Mouse (Mus musculus): ENCODE results near the gene Ubac2. TPM values are rescaled to one million over a fixed set of nuclear protein-coding genes. Genes with fewer than 3 reads are reported as not detected.

Ubac2 gene
- polyA plus RNA-seq, 1 experiment from 2014 or later: 47.0 TPM

DNA sequence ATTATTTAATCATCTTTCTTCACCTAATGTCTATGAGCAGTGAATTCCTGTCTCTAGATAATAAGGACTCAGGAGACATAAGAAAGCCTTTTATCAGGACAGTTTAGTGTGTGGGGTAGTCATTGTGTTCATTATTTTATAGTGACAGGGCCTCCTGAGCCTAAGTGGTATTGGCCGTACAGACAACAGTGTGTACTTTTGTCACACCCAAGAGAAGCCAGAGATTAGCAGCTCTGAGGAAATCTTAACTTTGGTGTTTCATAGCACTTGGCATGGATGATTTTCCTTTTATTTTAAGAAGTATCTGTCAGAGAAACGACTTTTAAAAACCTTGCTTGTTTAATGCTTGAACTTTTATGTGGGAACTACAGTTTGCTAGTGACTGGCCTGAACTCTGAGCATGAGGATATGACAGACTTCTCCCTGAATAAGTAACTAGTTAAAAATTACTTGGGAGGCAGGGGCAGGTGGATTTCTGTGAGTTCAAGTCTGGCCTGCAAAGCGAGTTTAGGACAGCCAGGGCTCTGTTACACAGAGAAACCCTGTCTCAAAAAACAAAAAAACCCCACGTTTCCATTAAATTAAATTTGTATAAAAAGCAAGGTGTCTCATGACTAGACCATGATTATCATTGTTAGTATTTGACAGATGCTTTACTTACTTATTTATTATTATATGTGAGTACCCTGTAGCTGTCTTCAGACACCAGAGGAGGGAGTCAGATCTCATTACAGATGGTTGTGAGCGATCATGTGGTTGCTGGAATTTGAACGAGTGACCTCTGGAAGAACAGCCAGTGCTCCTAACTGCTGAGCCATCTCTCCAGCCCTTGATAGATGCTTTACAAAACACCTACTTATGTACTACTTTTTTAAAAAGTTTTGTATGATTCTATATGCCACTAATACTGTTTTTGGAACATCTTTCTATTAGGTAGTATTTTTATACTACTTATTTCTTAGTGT is 18.0 kb downstream of the Ubac2 start:
- H3K9ac ChIP-seq (replicated peaks): no peak overlapping the region
- 74% methylated on average over 6 of the region's 6 CpGs for WGBS
- H3K4me1 ChIP-seq: no peaks in the 10 kb centered on the region
- no peak overlapping the region for H3K27ac ChIP-seq (replicated peaks)
- no peak overlapping the region for H3K4me3 ChIP-seq (replicated peaks)
- no peaks in the 10 kb centered on the region for H3K9me3 ChIP-seq (replicated peaks)
- no peaks in the 10 kb centered on the region for H3K27me3 ChIP-seq (replicated peaks)
- H3K4me2 ChIP-seq: no peak overlapping the region
- H3K36me3 ChIP-seq: no peaks in the 10 kb centered on the region
- ATAC-seq (ENCODE audit: low FRiP score): no peak

DNA sequence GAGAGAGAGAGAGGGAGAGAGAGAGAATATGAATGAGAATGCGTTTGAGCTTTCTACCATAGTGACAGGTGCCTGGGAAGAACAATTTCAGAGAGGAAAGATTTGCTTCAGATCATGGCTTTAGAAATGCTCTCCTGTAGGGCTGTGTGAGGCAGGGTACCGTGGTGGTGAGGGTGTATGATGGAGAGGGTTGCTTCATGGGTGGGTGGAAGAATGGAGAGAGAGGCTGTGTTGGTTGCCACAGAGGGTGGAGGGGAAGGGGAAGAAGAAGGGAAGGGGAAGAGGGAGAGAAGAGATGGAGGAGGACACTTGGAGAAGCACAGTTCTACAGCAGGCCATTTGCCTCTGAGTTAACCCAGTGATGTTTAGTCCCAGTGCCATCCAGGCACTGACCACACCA is 19.4 kb downstream of the Ubac2 start:
- Histone ChIP-seq H3K4me2 (no peak overlapping the region), H3K27me3 (replicated peaks) (no peaks in the 10 kb centered on the region), H3K4me3 (replicated peaks) (no peak overlapping the region), H3K9me3 (replicated peaks) (no peaks in the 10 kb centered on the region), H3K9ac (replicated peaks) (no peak overlapping the region), H3K4me1 (no peaks in the 10 kb centered on the region), H3K27ac (replicated peaks) (no peak overlapping the region), H3K36me3 (no peaks in the 10 kb centered on the region)
- ATAC-seq (ENCODE audit: low FRiP score): no peak
- 100% methylated on average over 2 of the region's 2 CpGs for WGBS

DNA sequence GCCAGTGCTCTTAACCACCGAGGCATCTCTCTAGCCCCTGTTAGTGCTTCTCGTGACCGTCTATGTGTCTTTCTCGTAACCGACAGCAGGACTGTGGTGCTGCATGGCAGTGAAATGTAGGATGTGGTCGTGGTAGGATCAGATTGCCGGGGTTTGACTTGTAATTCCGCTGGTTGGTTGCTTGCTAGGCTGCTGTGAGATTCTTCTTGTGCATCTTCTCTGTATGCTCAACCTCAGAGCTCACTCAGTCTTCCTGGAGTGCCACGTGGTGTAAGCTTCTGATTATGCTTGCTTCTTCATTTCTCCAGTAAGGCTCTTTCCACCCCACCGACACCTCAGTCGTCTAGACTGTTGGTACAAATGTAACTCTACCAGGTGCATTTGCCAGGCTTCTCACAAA is 20.1 kb downstream of the Ubac2 start:
- Histone ChIP-seq H3K9me3 (replicated peaks) (no peaks in the 10 kb centered on the region), H3K4me2 (no peak overlapping the region), H3K4me3 (replicated peaks) (no peak overlapping the region), H3K4me1 (no peaks in the 10 kb centered on the region), H3K27me3 (replicated peaks) (no peaks in the 10 kb centered on the region), H3K9ac (replicated peaks) (no peak overlapping the region), H3K27ac (replicated peaks) (no peak overlapping the region), H3K36me3 (no peaks in the 10 kb centered on the region)
- no peak for ATAC-seq (ENCODE audit: low FRiP score)
- WGBS: 91% methylated on average over 11 of the region's 11 CpGs

DNA sequence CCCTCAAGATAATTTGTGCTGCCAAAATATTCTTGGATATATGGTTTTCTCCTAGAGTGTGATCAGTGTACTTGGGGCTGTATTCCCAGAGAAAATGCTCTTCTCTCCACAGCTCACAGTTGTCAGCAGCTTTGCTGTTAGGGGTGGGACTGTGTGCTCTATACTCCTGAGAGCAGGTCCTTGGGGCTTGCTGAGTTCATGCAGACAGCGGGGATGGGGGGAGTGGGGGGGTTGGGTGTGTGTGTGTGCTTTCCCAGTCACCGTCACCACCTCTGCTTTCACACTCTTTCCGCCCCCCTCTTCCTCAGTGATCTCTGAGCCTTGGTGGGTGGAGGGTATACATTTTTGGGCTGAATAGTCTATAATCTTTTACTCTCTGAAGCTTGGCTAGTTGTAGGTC is 20.7 kb downstream of the Ubac2 start:
- Histone ChIP-seq H3K4me3 (replicated peaks) (no peak overlapping the region), H3K4me2 (no peak overlapping the region), H3K27me3 (replicated peaks) (no peaks in the 10 kb centered on the region), H3K36me3 (no peaks in the 10 kb centered on the region), H3K9ac (replicated peaks) (no peak overlapping the region), H3K27ac (replicated peaks) (no peak overlapping the region), H3K4me1 (no peaks in the 10 kb centered on the region), H3K9me3 (replicated peaks) (no peaks in the 10 kb centered on the region)
- 85% methylated on average over 3 of the region's 3 CpGs for WGBS
- no peak for ATAC-seq (ENCODE audit: low FRiP score)

DNA sequence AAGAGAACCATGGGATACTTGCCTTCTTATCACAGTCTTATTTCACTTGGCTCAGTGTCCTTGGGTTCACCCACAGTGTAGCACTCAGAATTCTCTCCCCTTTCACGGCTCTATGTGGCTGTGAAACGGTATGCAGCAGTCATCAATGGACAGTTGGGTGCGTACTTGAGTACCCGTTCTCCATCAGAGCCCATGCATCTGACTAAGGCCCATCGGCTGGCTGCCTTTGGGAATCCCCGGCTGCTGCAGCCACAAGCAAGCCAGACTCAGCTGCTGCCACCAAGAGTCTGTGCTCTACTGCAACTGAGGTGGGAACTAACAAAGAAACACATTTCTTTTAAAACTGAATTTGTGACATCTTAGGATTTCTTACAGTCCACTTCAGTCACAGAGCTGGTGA is 23.1 kb downstream of the Ubac2 start:
- Histone ChIP-seq H3K36me3 (peaks cover 11% of the 10 kb centered on the region), H3K4me1 (no peaks in the 10 kb centered on the region), H3K27me3 (replicated peaks) (no peaks in the 10 kb centered on the region), H3K9ac (replicated peaks) (no peak overlapping the region), H3K9me3 (replicated peaks) (no peaks in the 10 kb centered on the region), H3K4me2 (no peak overlapping the region), H3K27ac (replicated peaks) (no peak overlapping the region), H3K4me3 (replicated peaks) (no peak overlapping the region)
- 86% methylated on average over 6 of the region's 6 CpGs for WGBS
- no peak for ATAC-seq (ENCODE audit: low FRiP score)

DNA sequence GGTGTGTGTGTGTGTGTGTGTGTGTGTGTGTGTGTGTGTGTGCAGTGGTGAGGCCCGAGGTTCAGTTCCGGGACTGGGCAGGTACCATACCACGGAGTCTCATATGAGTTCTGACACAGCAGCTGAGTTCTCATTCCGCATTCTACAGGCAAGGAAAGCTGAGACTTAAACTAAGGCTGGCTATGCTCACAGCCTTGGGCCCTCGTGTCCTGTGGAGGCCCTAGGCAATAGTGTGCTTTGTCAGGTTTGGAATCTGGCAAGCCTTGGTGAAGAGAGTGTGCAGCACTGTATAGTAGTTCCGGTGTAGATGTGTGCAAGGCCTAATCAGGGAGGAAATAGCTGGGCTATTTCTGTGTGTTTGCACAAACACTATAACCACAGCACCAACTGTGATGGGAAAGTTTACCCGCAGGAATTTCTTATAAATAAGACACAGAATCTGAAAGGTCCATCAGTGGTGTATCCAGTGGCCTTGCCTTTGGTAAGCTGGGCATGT is 25.0 kb downstream of the Ubac2 start:
- no peaks in the 10 kb centered on the region for H3K4me1 ChIP-seq
- no peak overlapping the region for H3K4me2 ChIP-seq
- no peak for ATAC-seq (ENCODE audit: low FRiP score)
- no peak overlapping the region for H3K9ac ChIP-seq (replicated peaks)
- H3K4me3 ChIP-seq (replicated peaks): no peak overlapping the region
- no peak overlapping the region for H3K27ac ChIP-seq (replicated peaks)
- H3K27me3 ChIP-seq (replicated peaks): no peaks in the 10 kb centered on the region
- H3K9me3 ChIP-seq (replicated peaks): no peaks in the 10 kb centered on the region
- 85% methylated on average over 7 of the region's 7 CpGs for WGBS
- peaks cover 23% of the 10 kb centered on the region for H3K36me3 ChIP-seq

DNA sequence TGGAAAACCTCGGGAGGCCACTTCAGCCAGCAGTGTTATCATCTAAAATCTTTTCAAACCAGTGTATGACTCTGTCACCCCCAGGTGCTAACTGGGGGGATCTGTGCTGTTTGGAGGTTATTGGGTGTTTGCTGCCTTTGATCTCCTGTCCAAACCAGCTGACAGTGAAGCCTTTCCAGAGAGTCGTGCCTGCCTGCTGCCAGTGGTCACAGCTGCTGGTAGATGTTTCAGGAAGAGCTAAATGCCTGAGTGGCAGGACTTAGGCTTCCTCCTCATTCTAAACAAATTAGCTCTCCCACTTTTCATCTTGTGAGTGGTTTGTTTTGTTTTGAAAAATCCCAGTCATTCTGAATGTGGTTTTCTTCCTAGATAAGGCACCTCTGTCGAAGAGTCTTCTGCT is 26.3 kb downstream of the Ubac2 start:
- Histone ChIP-seq H3K9me3 (replicated peaks) (no peaks in the 10 kb centered on the region), H3K9ac (replicated peaks) (no peak overlapping the region), H3K36me3 (peaks cover 32% of the 10 kb centered on the region), H3K27me3 (replicated peaks) (no peaks in the 10 kb centered on the region), H3K4me1 (no peaks in the 10 kb centered on the region), H3K27ac (replicated peaks) (no peak overlapping the region), H3K4me2 (no peak overlapping the region), H3K4me3 (replicated peaks) (no peak overlapping the region)
- 64% methylated on average over 3 of the region's 3 CpGs for WGBS
- ATAC-seq (ENCODE audit: low FRiP score): no peak

DNA sequence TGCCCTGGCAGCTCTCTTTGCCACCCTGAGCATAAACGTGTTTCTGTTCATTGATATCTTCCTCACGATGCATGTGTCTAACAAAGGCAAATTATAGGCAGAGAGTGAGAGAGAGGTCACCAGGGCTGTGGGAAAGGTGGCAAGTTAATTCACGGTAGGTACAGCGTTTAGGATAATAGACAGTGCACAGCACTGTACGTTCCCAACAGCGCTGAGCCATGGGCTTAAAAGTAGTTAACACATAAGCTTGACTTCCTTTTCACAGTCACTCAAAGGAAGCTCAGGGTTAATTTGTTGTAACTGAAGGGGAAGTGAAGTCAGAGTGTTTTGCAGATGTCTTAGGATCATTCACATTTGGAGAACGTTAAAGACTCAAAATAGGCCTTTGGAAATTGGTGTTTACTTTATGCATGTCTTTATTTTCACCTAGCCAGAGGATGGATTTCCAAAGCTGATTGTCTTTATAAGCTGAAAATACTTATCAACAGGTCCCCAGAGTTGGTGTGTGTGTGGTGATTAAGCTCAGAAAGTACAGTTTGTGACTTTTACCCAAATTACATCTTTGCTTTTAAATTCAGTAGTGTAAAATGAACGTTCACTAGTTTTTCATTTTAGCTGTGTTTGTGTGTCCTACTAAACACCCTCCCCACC is 28.0 kb downstream of the Ubac2 start:
- Histone ChIP-seq H3K9me3 (replicated peaks) (no peaks in the 10 kb centered on the region), H3K27ac (replicated peaks) (no peak overlapping the region), H3K4me1 (no peaks in the 10 kb centered on the region), H3K36me3 (peaks cover 37% of the 10 kb centered on the region), H3K4me3 (replicated peaks) (no peak overlapping the region), H3K4me2 (no peak overlapping the region), H3K27me3 (replicated peaks) (no peaks in the 10 kb centered on the region), H3K9ac (replicated peaks) (no peak overlapping the region)
- 85% methylated on average over 8 of the region's 8 CpGs for WGBS
- ATAC-seq (ENCODE audit: low FRiP score): no peak

DNA sequence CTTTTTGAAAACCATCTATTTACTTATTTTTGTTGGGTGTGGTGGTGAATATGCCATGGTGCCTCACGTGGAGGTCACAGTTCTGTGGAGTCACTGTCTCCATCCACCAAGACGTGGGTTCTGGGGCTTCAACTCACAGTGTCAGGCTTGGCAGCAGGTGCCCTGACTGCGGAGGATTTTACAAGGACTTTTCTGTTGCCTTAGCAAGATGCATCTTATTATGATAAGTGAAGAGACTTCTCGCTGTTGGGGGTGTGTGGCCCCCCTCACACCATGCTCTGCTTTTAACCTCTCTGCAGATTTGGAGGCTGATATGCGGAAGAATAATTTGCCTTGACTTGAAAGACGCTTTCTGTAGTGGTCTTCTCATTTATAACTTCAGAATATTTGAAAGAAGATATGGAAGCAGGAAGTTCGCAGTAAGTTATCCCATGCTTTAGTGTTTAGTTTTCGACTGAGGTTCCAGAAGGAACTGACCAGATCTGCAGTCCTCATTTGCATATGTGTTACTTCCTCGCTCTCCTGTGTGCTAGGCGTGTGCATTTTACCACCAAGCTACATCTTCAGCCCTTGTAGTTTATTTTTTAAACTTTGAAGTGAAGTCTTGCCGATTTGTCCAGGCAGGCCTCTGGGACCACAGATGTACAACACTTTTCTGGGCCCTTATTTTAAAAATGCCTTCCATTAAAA is 28.7 kb downstream of the Ubac2 start:
- Histone ChIP-seq H3K4me1 (no peaks in the 10 kb centered on the region), H3K36me3 (peaks cover 44% of the 10 kb centered on the region), H3K9me3 (replicated peaks) (no peaks in the 10 kb centered on the region), H3K9ac (replicated peaks) (no peak overlapping the region), H3K27ac (replicated peaks) (no peak overlapping the region), H3K4me3 (replicated peaks) (no peak overlapping the region), H3K27me3 (replicated peaks) (no peaks in the 10 kb centered on the region), H3K4me2 (no peak overlapping the region)
- no peak for ATAC-seq (ENCODE audit: low FRiP score)
- WGBS: 94% methylated on average over 11 of the region's 11 CpGs

DNA sequence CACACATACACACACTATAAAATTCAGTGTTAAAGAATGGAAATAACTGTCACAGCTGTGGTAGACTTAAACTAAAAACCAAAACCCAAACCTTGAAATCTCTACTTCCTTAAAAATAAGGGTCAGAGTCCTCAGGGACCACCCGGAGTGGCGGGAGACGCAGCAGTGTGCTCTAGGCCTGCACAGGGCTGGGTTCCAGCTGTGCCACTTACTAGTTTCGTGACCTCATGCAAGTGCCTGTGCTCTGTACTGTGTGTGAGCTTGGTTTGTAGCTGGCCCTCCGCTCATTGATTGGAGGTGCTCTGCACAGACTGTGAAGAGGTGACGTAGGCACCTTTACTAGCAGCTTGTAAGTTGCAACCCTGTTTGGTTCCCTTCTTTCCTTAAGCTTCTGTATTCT is 31.4 kb downstream of the Ubac2 start:
- Histone ChIP-seq H3K27ac (replicated peaks) (no peak overlapping the region), H3K4me1 (no peaks in the 10 kb centered on the region), H3K4me2 (no peak overlapping the region), H3K9me3 (replicated peaks) (no peaks in the 10 kb centered on the region), H3K36me3 (peaks cover 50% of the 10 kb centered on the region), H3K27me3 (replicated peaks) (no peaks in the 10 kb centered on the region), H3K4me3 (replicated peaks) (no peak overlapping the region), H3K9ac (replicated peaks) (no peak overlapping the region)
- ATAC-seq (ENCODE audit: low FRiP score): no peak
- WGBS: 93% methylated on average over 6 of the region's 6 CpGs

DNA sequence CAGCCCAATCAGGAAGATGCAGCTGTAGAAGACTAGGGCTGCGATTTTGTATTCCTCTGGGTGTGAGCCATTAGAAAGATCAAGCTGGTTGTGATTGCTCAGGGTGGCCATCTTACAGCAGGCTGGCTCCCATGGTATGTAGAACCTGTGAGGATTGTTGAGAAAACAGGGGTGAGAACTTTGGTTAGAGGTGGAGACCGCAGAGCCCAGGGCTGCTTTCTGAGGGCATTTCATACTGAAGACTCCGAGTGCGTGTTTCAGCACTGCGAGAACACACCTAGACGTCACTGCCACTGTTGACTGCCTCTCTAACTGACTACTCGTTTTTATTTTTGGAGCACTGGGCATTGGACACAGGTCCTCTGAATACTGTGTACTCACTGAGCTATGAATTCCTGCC is 34.1 kb downstream of the Ubac2 start:
- Histone ChIP-seq H3K36me3 (peaks cover 49% of the 10 kb centered on the region), H3K4me1 (no peaks in the 10 kb centered on the region), H3K4me2 (no peak overlapping the region), H3K27ac (replicated peaks) (no peak overlapping the region), H3K27me3 (replicated peaks) (no peaks in the 10 kb centered on the region), H3K4me3 (replicated peaks) (no peak overlapping the region), H3K9me3 (replicated peaks) (no peaks in the 10 kb centered on the region), H3K9ac (replicated peaks) (no peak overlapping the region)
- ATAC-seq (ENCODE audit: low FRiP score): no peak
- 91% methylated on average over 7 of the region's 7 CpGs for WGBS
